Mouse (Mus musculus): ENCODE measurements at regions not wholly inside any gene's neighbourhood (a gene's known extent, or its start where the extent isn't known, plus 50 kb on each side); places are given as distances from the start of the nearest gene placed in this dataset.

DNA sequence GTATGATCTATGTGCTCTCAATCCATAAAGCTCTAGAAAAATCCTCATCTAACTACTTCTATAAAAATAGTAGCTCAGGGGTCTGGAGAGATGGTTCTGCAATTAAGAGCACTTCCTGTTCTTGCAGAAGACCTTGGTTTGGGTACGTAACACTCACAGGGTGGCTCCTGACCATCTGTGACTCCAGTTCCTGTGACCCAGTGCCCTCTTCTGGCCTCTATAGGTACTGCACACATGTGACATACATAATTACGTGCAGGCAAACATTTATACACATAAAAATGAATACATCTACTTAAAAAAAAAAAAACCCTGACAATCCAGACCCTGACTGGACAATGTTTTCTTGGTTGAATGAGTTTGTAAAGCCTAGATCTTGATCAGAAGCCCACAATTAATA, 347.2 kb upstream of the Tmpo start:
- TF ChIP-seq GATA1 (IDR thresholded peaks at IDR 0.05; ENCODE audit: low read length) (no peak), TAL1 (IDR thresholded peaks at IDR 0.05; ENCODE audit: low read length) (no peak)
